Mouse (Mus musculus): Measurements from ENCODE around the gene Paxx.

- TF ChIP-seq CTCF (IDR thresholded peaks at IDR 0.05; ENCODE audit: low read depth, low read length) (no peak), POLR2A (IDR thresholded peaks at IDR 0.05; ENCODE audit: borderline replicate concordance, low read depth, low read length) (no peak)
Measured at GRCm38 (mm10) chr2:25442682-25443081, 18.2 kb downstream of the Paxx start.

All from bone marrow macrophage, adult 2 months (primary cell).